Mouse (Mus musculus): ENCODE data around the gene Itgb2l. TPM values are rescaled to one million over a fixed set of nuclear protein-coding genes. Genes with fewer than 3 reads are reported as not detected.

The Itgb2l gene
- total RNA-seq, 2 experiments from 2014 or later, result not detected

DNA sequence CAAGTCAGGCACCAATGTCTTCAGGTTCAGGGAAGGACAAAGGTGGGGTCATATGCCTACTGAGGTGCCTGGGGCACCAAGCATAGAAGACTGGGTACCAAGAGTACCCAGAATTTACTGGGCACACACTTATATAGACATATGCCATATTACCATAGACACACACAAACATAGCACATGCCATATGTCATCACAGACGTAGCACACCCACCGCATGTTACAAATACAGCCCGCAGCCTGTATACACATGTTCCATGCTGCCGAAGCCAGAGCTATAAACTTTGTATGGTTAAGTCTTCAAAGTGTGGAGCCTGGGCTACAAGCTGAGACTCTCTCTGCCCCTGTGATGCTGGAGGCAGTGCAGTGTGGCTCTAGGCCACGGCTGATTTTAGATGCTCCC is 4.5 kb downstream of the Itgb2l start:
- intact Hi-C loops (cut with DNase I), result no loop called here

DNA sequence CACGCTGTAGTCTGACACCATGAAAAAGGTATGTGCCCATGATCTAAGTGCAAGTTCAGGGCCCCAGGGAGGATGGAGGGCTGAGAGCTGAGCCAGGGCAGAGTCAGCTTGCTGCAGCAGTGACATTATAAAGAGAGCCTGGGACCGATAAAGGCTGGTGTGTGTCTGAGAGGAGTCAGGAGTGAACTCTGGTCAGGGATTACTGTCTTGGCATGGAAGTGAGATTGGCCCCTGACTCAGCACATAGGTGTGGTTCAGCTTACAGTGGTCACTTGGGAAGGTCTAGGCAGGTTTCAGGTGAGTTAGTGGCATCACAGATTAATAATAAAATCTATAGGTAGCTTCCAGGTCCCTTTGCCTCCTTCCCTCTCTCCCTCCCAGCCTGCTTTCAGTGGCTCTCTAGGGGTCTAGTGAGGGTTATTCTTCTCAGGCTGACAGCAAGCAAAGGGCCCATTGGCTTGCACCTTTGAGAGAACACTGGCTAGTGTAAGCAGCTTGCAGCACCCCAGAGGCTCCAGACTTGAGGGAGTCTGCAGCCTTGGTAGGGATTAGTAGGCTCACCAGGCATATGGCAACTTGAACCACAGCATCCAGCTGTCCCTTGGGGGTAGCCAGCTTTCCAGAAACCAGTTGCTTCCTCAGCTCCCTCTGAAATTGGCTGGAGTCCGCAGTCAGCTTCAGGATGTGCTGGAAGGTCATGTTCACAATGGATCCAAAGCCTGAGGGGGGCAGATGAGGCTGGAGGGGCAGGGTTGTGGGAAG is 9.2 kb downstream of the Itgb2l start:
- DNase-seq (ENCODE audit: extremely low spot score in 1 of 2, low spot score in 2 of 2), result no peak
- intact Hi-C loops (cut with DNase I), result no loop called here

More for the DNA sequence above, 4.5 kb downstream of the Itgb2l start:
- peak in 1 of 2 experiments; percentile 20 for DNase-seq (ENCODE audit: extremely low spot score in 1 of 2, low spot score in 2 of 2)

- intact Hi-C loops (cut with DNase I), result no loop called here
- DNase-seq (ENCODE audit: extremely low spot score in 1 of 2, low spot score in 2 of 2), result no peak
Observed at GRCm38 (mm10) chr16:96433266-96433665, 10.2 kb downstream of the Itgb2l start.

- no peak for DNase-seq (ENCODE audit: extremely low spot score in 1 of 2, low spot score in 2 of 2)
Observed at GRCm38 (mm10) chr16:96429046-96429445, 14.4 kb downstream of the Itgb2l start.

GRCm38 (mm10) chr16:96426671-96427070 is 16.7 kb downstream of the Itgb2l start:
- intact Hi-C loops (cut with DNase I), result no loop called here

More at GRCm38 (mm10) chr16:96429046-96429445, 14.4 kb downstream of the Itgb2l start:
- intact Hi-C loops (cut with DNase I), result no loop called here

DNA sequence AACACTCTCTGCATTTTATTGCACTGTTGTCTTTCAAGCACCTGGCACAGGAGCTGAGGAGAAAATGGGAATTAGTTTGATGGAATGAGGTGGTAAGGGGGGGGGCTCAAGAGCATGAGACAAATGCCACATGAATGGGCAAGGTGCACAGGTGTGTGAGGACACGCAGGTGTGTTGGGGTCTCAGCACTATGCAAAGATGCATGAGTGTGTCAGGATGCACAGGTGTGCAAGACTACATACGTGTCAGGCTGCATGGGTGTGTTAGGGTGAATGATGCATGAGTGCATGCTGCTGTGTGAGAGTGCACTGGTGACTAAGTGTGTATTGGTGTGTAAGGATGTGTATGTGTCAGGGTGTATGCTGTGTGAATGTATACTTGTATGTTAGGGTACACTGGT is 18.4 kb downstream of the Itgb2l start:
- intact Hi-C loops (cut with DNase I), result no loop called here

More at GRCm38 (mm10) chr16:96426671-96427070, 16.7 kb downstream of the Itgb2l start:
- no peak for DNase-seq (ENCODE audit: extremely low spot score in 1 of 2, low spot score in 2 of 2)

GRCm38 (mm10) chr16:96408064-96408465 is 35.4 kb downstream of the Itgb2l start:
- DNase-seq (ENCODE audit: extremely low spot score in 1 of 2, low spot score in 2 of 2), result no peak
- intact Hi-C loops (cut with DNase I), result no loop called here

More for the DNA sequence above, 18.4 kb downstream of the Itgb2l start:
- no peak for DNase-seq (ENCODE audit: extremely low spot score in 1 of 2, low spot score in 2 of 2)

GRCm38 (mm10) chr16:96406312-96406711 is 37.1 kb downstream of the Itgb2l start:
- intact Hi-C loops (cut with DNase I), result no loop called here

DNA sequence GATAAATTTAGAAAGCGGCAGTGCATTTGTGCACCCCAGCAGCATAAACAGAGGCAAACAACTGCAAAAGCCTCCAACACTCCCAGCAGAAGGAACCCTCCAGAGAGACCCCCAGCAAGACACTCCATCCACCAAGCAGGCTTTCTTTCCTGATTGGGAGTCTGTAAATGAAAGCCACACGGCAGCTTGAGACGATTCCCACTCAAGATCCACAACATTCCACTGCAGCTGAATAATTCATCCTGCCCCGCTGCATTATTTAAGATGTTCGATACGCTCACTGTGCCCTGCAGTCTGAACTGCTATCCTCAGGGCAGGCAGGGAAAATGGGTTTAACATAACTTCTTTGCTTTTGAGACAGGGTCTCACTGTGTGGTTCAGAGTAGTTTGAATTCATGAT is 41.1 kb downstream of the Itgb2l start:
- intact Hi-C loops (cut with DNase I), result no loop called here
- DNase-seq (ENCODE audit: extremely low spot score in 1 of 2, low spot score in 2 of 2), result no peak

More at GRCm38 (mm10) chr16:96406312-96406711, 37.1 kb downstream of the Itgb2l start:
- DNase-seq (ENCODE audit: extremely low spot score in 1 of 2, low spot score in 2 of 2), result no peak

- DNase-seq (ENCODE audit: extremely low spot score in 1 of 2, low spot score in 2 of 2), result no peak
- intact Hi-C loops (cut with DNase I), result no loop called here
Observed at GRCm38 (mm10) chr16:96400046-96400445, 43.4 kb downstream of the Itgb2l start.

DNA sequence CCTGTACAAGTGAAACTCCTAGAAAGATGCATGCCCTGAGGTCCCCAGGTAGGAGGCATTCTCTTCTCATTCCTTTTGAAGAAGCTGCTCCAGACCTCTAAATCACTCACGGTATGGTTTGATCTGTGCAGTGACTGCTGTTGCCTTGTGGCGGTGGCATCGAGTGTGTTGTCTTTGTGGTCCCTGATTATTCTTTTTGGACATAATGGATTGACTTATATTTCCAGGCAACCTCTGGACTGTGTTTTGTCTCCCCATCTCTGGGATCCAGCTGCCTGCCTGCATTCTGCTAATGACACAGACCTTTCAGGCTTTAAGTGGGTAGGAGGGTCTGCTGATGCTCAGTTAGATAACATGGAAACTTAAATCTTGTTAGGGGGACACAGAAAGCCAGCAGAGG is 44.6 kb downstream of the Itgb2l start:
- DNase-seq (ENCODE audit: extremely low spot score in 1 of 2, low spot score in 2 of 2), result no peak
- intact Hi-C loops (cut with DNase I), result no loop called here

- intact Hi-C loops (cut with DNase I), result no loop called here
Observed at GRCm38 (mm10) chr16:96396013-96396650, 47.3 kb downstream of the Itgb2l start.

DNA sequence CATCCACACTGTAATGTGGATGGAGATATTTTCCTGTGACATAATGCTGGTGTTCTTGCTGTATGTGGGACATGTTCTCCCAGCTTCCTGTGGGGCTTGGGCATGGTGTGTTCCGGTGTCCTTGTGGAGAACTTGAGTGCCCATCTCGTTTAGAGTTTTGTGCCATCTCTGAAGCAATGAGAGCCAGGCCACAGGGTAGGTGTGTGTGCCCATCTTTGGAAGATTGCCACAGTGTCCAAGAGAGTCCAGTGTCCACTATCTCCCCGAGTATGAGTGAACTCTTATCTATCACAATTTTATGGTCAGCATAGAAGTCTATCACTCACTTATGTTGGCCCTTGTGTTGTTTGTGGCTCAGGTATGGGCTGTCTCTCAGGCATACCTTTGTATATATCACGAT is 47.9 kb downstream of the Itgb2l start:
- DNase-seq (ENCODE audit: extremely low spot score in 1 of 2, low spot score in 2 of 2), result no peak

More at GRCm38 (mm10) chr16:96396013-96396650, 47.3 kb downstream of the Itgb2l start:
- DNase-seq (ENCODE audit: extremely low spot score in 1 of 2, low spot score in 2 of 2), result no peak

GRCm38 (mm10) chr16:96391070-96391469 is 52.3 kb downstream of the Itgb2l start:
- intact Hi-C loops (cut with DNase I), result no loop called here
- DNase-seq (ENCODE audit: extremely low spot score in 1 of 2, low spot score in 2 of 2), result no peak

More for the DNA sequence above, 47.9 kb downstream of the Itgb2l start:
- intact Hi-C loops (cut with DNase I), result no loop called here

DNA sequence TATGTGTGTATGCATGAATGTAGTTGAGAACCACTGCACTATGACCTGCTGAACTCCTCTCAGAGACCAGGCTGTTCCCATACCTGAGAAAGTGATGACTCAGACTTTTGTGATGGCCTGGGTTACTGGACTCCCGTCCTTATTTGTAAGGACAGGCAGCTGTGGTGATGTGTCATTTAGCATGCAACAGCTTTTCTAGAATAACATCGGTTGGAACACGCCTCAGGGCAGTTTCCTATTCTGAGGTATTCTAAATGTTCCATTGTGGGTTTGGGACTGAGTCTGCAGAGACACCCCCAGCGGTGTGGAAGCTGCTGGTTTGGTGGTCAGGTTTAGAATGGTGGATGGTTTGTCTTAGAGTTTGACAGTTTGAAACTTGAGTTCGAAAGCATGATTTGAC is 54.9 kb downstream of the Itgb2l start:
- no peak for DNase-seq (ENCODE audit: extremely low spot score in 1 of 2, low spot score in 2 of 2)

GRCm38 (mm10) chr16:96387685-96388371 is 55.6 kb downstream of the Itgb2l start:
- intact Hi-C loops (cut with DNase I), result no loop called here
- DNase-seq (ENCODE audit: extremely low spot score in 1 of 2, low spot score in 2 of 2), result no peak

More for the DNA sequence above, 54.9 kb downstream of the Itgb2l start:
- intact Hi-C loops (cut with DNase I), result no loop called here

DNA sequence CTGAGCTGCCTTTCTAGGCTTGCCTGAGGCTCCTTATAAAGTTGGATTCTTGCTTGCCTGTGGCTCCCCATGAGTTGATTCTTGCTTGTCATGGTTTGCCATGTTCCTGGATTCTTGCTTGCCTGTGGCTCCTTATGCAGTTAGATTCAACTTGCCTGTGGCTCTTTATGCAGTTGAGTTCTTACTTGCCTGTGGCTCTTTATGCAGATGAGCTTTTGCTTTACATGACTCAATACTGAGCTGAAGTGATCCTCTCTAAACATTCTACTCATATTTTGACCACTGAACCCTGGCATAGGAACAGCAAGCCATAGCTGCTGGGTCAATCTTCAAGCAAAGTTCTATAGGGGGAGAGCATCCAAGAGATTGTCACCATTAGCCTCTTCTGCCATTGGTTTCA is 58.7 kb downstream of the Itgb2l start:
- intact Hi-C loops (cut with DNase I), result no loop called here
- DNase-seq (ENCODE audit: extremely low spot score in 1 of 2, low spot score in 2 of 2), result no peak

DNA sequence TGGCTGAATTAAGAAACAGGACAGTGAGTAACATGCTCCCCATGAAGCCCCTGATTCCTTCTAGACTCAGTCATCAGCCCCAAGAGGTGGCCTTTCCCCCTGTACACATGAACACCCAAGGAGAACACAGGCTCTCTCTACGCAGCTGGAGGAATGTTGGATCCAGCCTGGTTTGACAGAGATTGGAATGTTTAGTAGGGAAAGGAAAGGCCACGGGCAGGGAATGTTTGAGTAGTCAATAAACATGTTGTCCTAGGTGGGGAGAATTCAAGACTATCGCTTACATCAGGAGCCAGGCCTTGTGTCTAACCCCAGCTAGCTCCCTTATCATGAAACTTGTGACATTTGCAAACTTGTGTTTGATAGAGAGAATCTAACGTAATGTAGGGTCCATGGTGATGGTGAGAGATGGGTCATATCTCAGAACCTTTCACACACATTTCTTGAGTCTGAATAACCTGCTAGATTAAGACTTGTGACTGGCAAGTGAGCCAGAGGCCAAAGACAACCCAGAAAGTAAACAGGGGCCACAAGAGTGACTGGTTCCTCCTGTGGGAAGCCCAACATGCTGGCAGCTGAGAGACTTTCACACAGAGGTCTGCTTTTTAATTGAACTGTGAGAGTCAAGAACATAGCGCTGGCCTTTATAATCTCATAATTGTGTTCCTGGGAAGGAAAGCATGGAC is 60.8 kb downstream of the Itgb2l start:
- no peak for DNase-seq (ENCODE audit: extremely low spot score in 1 of 2, low spot score in 2 of 2)

DNA sequence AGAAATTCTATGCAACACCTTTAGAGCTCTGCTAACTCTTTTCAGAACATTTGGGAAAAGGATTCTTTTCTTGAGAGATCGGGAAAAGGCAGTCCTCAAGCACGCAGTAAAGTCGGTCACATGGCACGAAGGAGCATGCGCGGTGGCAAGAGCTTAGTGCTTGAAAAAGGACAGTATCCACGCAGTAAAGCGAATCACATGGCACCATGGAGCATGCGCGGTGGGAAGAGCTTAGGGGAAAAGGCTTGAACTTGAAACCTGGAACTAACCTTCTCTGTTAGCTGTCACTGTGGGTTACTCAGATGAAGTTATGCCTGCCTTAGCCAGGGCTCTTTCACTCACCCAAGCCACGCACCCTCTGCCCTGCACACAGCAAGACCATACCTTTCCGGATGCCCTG is 62.0 kb downstream of the Itgb2l start:
- intact Hi-C loops (cut with DNase I), result no loop called here
- no peak for DNase-seq (ENCODE audit: extremely low spot score in 1 of 2, low spot score in 2 of 2)

More for the DNA sequence above, 60.8 kb downstream of the Itgb2l start:
- intact Hi-C loops (cut with DNase I), result no loop called here
